Mouse (Mus musculus) neural tube, embryonic 14.5 days (tissue): ENCODE measurements around the gene Tmem88. TPM values are rescaled to one million over a fixed set of nuclear protein-coding genes. Genes with fewer than 3 reads are reported as not detected.
A peak's percentile ranks its signal among the peaks of the same experiment; 100 is the strongest.

Experiments used
- ATAC-seq: fragments of 200-750 bp; cut with Nextera tagmentation; 2 replicates; pipeline ENCODE4 v1.8.0; 2017; ENCODE audit warnings: low read depth, mild to moderate bottlenecking, moderate TSS enrichment, moderate library complexity
- H3K27ac ChIP-seq: fragments of 300-500 bp; sonication (generic); 2 replicates; pipeline ENCODE4 v1.5.1; 2014; ENCODE audit warnings: low read depth, mild to moderate bottlenecking, control low read depth, low read length, moderate library complexity, mixed read lengths
- H3K27me3 ChIP-seq: fragments of 300-500 bp; sonication (generic); 2 replicates; pipeline ENCODE4 v1.6.1; 2014; ENCODE audit warnings: low read length; ENCODE audit not compliant: control insufficient read depth, insufficient read depth
- H3K36me3 ChIP-seq: fragments of 300-500 bp; sonication (generic); 2 replicates; pipeline ENCODE4 v1.6.1; 2014; ENCODE audit warnings: low read length, mixed read lengths; ENCODE audit not compliant: control insufficient read depth, insufficient read depth
- H3K4me1 ChIP-seq: fragments of 300-500 bp; sonication (generic); 2 replicates; pipeline ENCODE4 v1.6.1; 2014; ENCODE audit warnings: low read length; ENCODE audit not compliant: control insufficient read depth, insufficient read depth
- H3K4me2 ChIP-seq: fragments of 300-500 bp; sonication (generic); 2 replicates; pipeline ENCODE4 v1.6.1; 2014; ENCODE audit warnings: mild to moderate bottlenecking, low read depth, low read length, control low read depth
- H3K4me3 ChIP-seq: fragments of 300-500 bp; sonication (generic); 2 replicates; pipeline ENCODE4 v1.5.1; 2014; ENCODE audit warnings: low read depth, low read length, control low read depth, mixed read lengths
- H3K9ac ChIP-seq: fragments of 300-500 bp; sonication (generic); replicated peaks from 2 replicates; pipeline ENCODE4 v1.6.1; 2014; ENCODE audit warnings: low read depth, mild to moderate bottlenecking, control low read depth, low read length, mixed read lengths
- H3K9me3 ChIP-seq: fragments of 300-500 bp; sonication (generic); 2 replicates; pipeline ENCODE4 v1.6.1; 2016; ENCODE audit warnings: low read length; ENCODE audit not compliant: control insufficient read depth
- WGBS: fragments of 180-500 bp; shearing (Covaris S2); extraction: QIAGEN DNeasy Blood & Tissue Kit; methylation state at CpG from one replicate; pipeline ENCODE4 v1.1.7; 2014; 5-methylcytosine and 5-hydroxymethylcytosine counted together
- polyA plus RNA-seq: library from polyadenylated mRNA; unstranded; fragments of >200 nt; fragmentation: Nextera tagmentation; extraction: Ambion mirVana; gene quantifications from 2 replicates; pipeline ENCODE4 v1.2.1, GENCODE M21; 2014

Tmem88 gene
- 2.3 and 5.3 TPM in 2 replicates for polyA plus RNA-seq

GRCm38 (mm10) chr11:69398059-69398458 is at the start of gene Tmem88:
Gene Tmem88 (minus strand): TSS chr11:69398234.
- H3K27ac ChIP-seq: 0 out of 2 replicates have a peak within 1 kb of the TSS, but pooled peaks have one; percentile 12
- peaks cover 30% of the 10 kb centered on the region for H3K36me3 ChIP-seq
- H3K9me3 ChIP-seq: no peaks in the 10 kb centered on the region
- ATAC-seq: no peak
- H3K4me1 ChIP-seq: peaks cover 11% of the 10 kb centered on the region; the same call in 1 of the 2 replicates
- 0 out of 2 replicates have a peak within 1 kb of the TSS, but pooled peaks have one; percentile 1 for H3K4me3 ChIP-seq
- no peaks in the 10 kb centered on the region for H3K27me3 ChIP-seq
- H3K4me2 ChIP-seq: no peak within 1 kb of the TSS; the same call in 1 of the 2 replicates
- 7% methylated on average over 16 of the region's 16 CpGs for WGBS
- 0 out of 2 replicates have a peak within 1 kb of the TSS, but pooled peaks have one; percentile 22 for H3K9ac ChIP-seq

GRCm38 (mm10) chr11:69447299-69447698 is 49.3 kb upstream of the Tmem88 start:
- H3K4me3 ChIP-seq: no peak overlapping the region
- H3K4me1 ChIP-seq: no peaks in the 10 kb centered on the region
- no peak overlapping the region for H3K4me2 ChIP-seq
- no peaks in the 10 kb centered on the region for H3K9me3 ChIP-seq
- H3K36me3 ChIP-seq: no peaks in the 10 kb centered on the region
- WGBS: 65% methylated on average over 7 of the region's 7 CpGs
- no peak for ATAC-seq
- no peak overlapping the region for H3K27ac ChIP-seq
- H3K9ac ChIP-seq: no peak overlapping the region
- no peaks in the 10 kb centered on the region for H3K27me3 ChIP-seq

- Histone ChIP-seq H3K9ac (no peak overlapping the region), H3K27me3 (no peaks in the 10 kb centered on the region), H3K27ac (no peak overlapping the region), H3K9me3 (no peaks in the 10 kb centered on the region), H3K4me3 (no peak overlapping the region), H3K4me1 (no peaks in the 10 kb centered on the region), H3K4me2 (no peak overlapping the region), H3K36me3 (no peaks in the 10 kb centered on the region)
- no peak for ATAC-seq
- WGBS: 43% methylated on average over 5 of the region's 5 CpGs
These were observed 45.3 kb upstream of the Tmem88 start for GRCm38 (mm10) chr11:69443328-69443727.

- Histone ChIP-seq H3K9me3 (no peaks in the 10 kb centered on the region), H3K4me1 (0 out of 2 replicates have a peak, but pooled peaks cover 2% of the 10 kb centered on the region), H3K4me2 (no peak overlapping the region), H3K27me3 (no peaks in the 10 kb centered on the region), H3K27ac (no peak overlapping the region), H3K9ac (no peak overlapping the region), H3K4me3 (no peak overlapping the region), H3K36me3 (no peaks in the 10 kb centered on the region)
- ATAC-seq: no peak
- WGBS: 71% methylated on average over 3 of the region's 3 CpGs
These were observed 39.3 kb upstream of the Tmem88 start for GRCm38 (mm10) chr11:69437291-69437690.

GRCm38 (mm10) chr11:69433189-69433588 is 35.2 kb upstream of the Tmem88 start:
- no peak overlapping the region for H3K4me3 ChIP-seq
- no peak overlapping the region for H3K9ac ChIP-seq
- WGBS: 63% methylated on average over 6 of the region's 6 CpGs
- ATAC-seq: no peak
- H3K9me3 ChIP-seq: no peaks in the 10 kb centered on the region
- H3K4me1 ChIP-seq: 0 out of 2 replicates have a peak, but pooled peaks cover 4% of the 10 kb centered on the region
- H3K27ac ChIP-seq: no peak overlapping the region
- H3K4me2 ChIP-seq: no peak overlapping the region
- H3K27me3 ChIP-seq: no peaks in the 10 kb centered on the region
- H3K36me3 ChIP-seq: no peaks in the 10 kb centered on the region

GRCm38 (mm10) chr11:69432640-69432982 is 34.6 kb upstream of the Tmem88 start:
- no peaks in the 10 kb centered on the region for H3K9me3 ChIP-seq
- H3K4me1 ChIP-seq: 0 out of 2 replicates have a peak, but pooled peaks cover 4% of the 10 kb centered on the region
- H3K9ac ChIP-seq: no peak overlapping the region
- H3K4me3 ChIP-seq: no peak overlapping the region
- no peaks in the 10 kb centered on the region for H3K27me3 ChIP-seq
- H3K36me3 ChIP-seq: no peaks in the 10 kb centered on the region
- no peak for ATAC-seq
- no peak overlapping the region for H3K4me2 ChIP-seq
- H3K27ac ChIP-seq: no peak overlapping the region
- WGBS: 74% methylated on average over 11 of the region's 11 CpGs

GRCm38 (mm10) chr11:69431829-69432639 is 34.0 kb upstream of the Tmem88 start:
- no peak overlapping the region for H3K27ac ChIP-seq
- ATAC-seq: peak; percentile 58
- H3K9ac ChIP-seq: no peak overlapping the region
- no peak overlapping the region for H3K4me3 ChIP-seq
- no peak overlapping the region for H3K4me2 ChIP-seq
- H3K36me3 ChIP-seq: no peaks in the 10 kb centered on the region
- H3K27me3 ChIP-seq: no peaks in the 10 kb centered on the region
- WGBS: 32% methylated on average over 11 of the region's 11 CpGs
- H3K9me3 ChIP-seq: no peaks in the 10 kb centered on the region
- H3K4me1 ChIP-seq: 0 out of 2 replicates have a peak, but pooled peaks cover 4% of the 10 kb centered on the region

- no peak overlapping the region for H3K4me2 ChIP-seq
- H3K9ac ChIP-seq: no peak overlapping the region
- H3K4me1 ChIP-seq: 0 out of 2 replicates have a peak, but pooled peaks cover 4% of the 10 kb centered on the region
- H3K27me3 ChIP-seq: no peaks in the 10 kb centered on the region
- H3K4me3 ChIP-seq: no peak overlapping the region
- no peaks in the 10 kb centered on the region for H3K36me3 ChIP-seq
- ATAC-seq: no peak
- H3K27ac ChIP-seq: no peak overlapping the region
- H3K9me3 ChIP-seq: no peaks in the 10 kb centered on the region
- WGBS: 87% methylated on average over 15 of the region's 15 CpGs
These were observed 32.6 kb upstream of the Tmem88 start for GRCm38 (mm10) chr11:69430631-69431030.

GRCm38 (mm10) chr11:69429313-69429712 is 31.3 kb upstream of the Tmem88 start:
- 55% methylated on average over 2 of the region's 2 CpGs for WGBS
- no peaks in the 10 kb centered on the region for H3K27me3 ChIP-seq
- no peak overlapping the region for H3K9ac ChIP-seq
- H3K36me3 ChIP-seq: no peaks in the 10 kb centered on the region
- no peak overlapping the region for H3K4me2 ChIP-seq
- H3K4me1 ChIP-seq: 0 out of 2 replicates have a peak, but pooled peaks cover 4% of the 10 kb centered on the region
- H3K9me3 ChIP-seq: no peaks in the 10 kb centered on the region
- no peak for ATAC-seq
- H3K4me3 ChIP-seq: no peak overlapping the region
- no peak overlapping the region for H3K27ac ChIP-seq
